Mouse (Mus musculus): Measurements from ENCODE around the gene Mcm10. TPM values are rescaled to one million over a fixed set of nuclear protein-coding genes. Genes with fewer than 3 reads are reported as not detected.

Mcm10 gene
- polyA plus RNA-seq, 1 experiment = 4.8 TPM

GRCm38 (mm10) chr2:5033546-5034420, 21.2 kb upstream of the Mcm10 start:
- H3K4me1 ChIP-seq (ENCODE audit: control insufficient read depth, insufficient read depth, insufficient read length) = peaks cover 2% of the 10 kb centered on the region; the same call in 1 of the 2 replicates
- no peaks in the 10 kb centered on the region for H3K27me3 ChIP-seq (ENCODE audit: control insufficient read depth, insufficient read depth, low read length)
- H3K36me3 ChIP-seq (ENCODE audit: control insufficient read depth, insufficient read depth, low read length) = no peaks in the 10 kb centered on the region
- no peak overlapping the region for H3K4me3 ChIP-seq (ENCODE audit: extremely low read depth, insufficient read depth, insufficient read length)
- 63% methylated on average over 15 of the region's 15 CpGs for WGBS
- no peak for TF ChIP-seq POLR2A (IDR thresholded peaks at IDR 0.05; ENCODE audit: low read depth, low read length)
- no peak for TF ChIP-seq CTCF (IDR thresholded peaks at IDR 0.05; ENCODE audit: extremely low read depth, insufficient read depth, insufficient read length, insufficient replicate concordance)
- DNase-seq (ENCODE audit: low read depth in 1 of 2, low spot score in 2 of 2) = no peak
- H3K27ac ChIP-seq (ENCODE audit: insufficient read depth, low read length) = no peak overlapping the region

- Histone ChIP-seq H3K36me3 (ENCODE audit: control insufficient read depth, insufficient read depth, low read length) (peaks cover 2% of the 10 kb centered on the region; the same call in 1 of the 2 replicates), H3K4me1 (ENCODE audit: control insufficient read depth, insufficient read depth, insufficient read length) (peaks cover 2% of the 10 kb centered on the region; the same call in 1 of the 2 replicates), H3K27me3 (ENCODE audit: control insufficient read depth, insufficient read depth, low read length) (no peaks in the 10 kb centered on the region), H3K27ac (ENCODE audit: insufficient read depth, low read length) (no peak overlapping the region), H3K4me3 (ENCODE audit: extremely low read depth, insufficient read depth, insufficient read length) (no peak overlapping the region)
- no peak for DNase-seq (ENCODE audit: low read depth in 1 of 2, low spot score in 2 of 2)
- TF ChIP-seq CTCF (IDR thresholded peaks at IDR 0.05; ENCODE audit: extremely low read depth, insufficient read depth, insufficient read length, insufficient replicate concordance) = no peak
- no peak for TF ChIP-seq POLR2A (IDR thresholded peaks at IDR 0.05; ENCODE audit: low read depth, low read length)
- 90% methylated on average over 5 of the region's 5 CpGs for WGBS
Observed at GRCm38 (mm10) chr2:5032665-5033064, 20.1 kb upstream of the Mcm10 start.

- DNase-seq (ENCODE audit: low read depth in 1 of 2, low spot score in 2 of 2) = no peak
- WGBS = 90% methylated on average over 7 of the region's 7 CpGs
- no peak for TF ChIP-seq POLR2A (IDR thresholded peaks at IDR 0.05; ENCODE audit: low read depth, low read length)
- TF ChIP-seq CTCF (IDR thresholded peaks at IDR 0.05; ENCODE audit: extremely low read depth, insufficient read depth, insufficient read length, insufficient replicate concordance) = no peak
- Histone ChIP-seq H3K27me3 (ENCODE audit: control insufficient read depth, insufficient read depth, low read length) (no peaks in the 10 kb centered on the region), H3K27ac (ENCODE audit: insufficient read depth, low read length) (no peak overlapping the region), H3K4me3 (ENCODE audit: extremely low read depth, insufficient read depth, insufficient read length) (no peak overlapping the region), H3K36me3 (ENCODE audit: control insufficient read depth, insufficient read depth, low read length) (peaks cover 3% of the 10 kb centered on the region; the same call in 1 of the 2 replicates), H3K4me1 (ENCODE audit: control insufficient read depth, insufficient read depth, insufficient read length) (peaks cover 2% of the 10 kb centered on the region; the same call in 1 of the 2 replicates)
Observed at GRCm38 (mm10) chr2:5031215-5031614, 18.6 kb upstream of the Mcm10 start.

GRCm38 (mm10) chr2:5029808-5030207, 17.2 kb upstream of the Mcm10 start:
- Histone ChIP-seq H3K4me1 (ENCODE audit: control insufficient read depth, insufficient read depth, insufficient read length) (peaks cover 2% of the 10 kb centered on the region; the same call in 1 of the 2 replicates), H3K27me3 (ENCODE audit: control insufficient read depth, insufficient read depth, low read length) (no peaks in the 10 kb centered on the region), H3K27ac (ENCODE audit: insufficient read depth, low read length) (no peak overlapping the region), H3K36me3 (ENCODE audit: control insufficient read depth, insufficient read depth, low read length) (peaks cover 3% of the 10 kb centered on the region; the same call in 1 of the 2 replicates), H3K4me3 (ENCODE audit: extremely low read depth, insufficient read depth, insufficient read length) (no peak overlapping the region)
- TF ChIP-seq POLR2A (IDR thresholded peaks at IDR 0.05; ENCODE audit: low read depth, low read length) (no peak), CTCF (IDR thresholded peaks at IDR 0.05; ENCODE audit: extremely low read depth, insufficient read depth, insufficient read length, insufficient replicate concordance) (no peak)
- DNase-seq (ENCODE audit: low read depth in 1 of 2, low spot score in 2 of 2) = no peak
- WGBS = 93% methylated on average over 4 of the region's 4 CpGs

- H3K4me1 ChIP-seq (ENCODE audit: control insufficient read depth, insufficient read depth, insufficient read length) = no peaks in the 10 kb centered on the region
- H3K36me3 ChIP-seq (ENCODE audit: control insufficient read depth, insufficient read depth, low read length) = peaks cover 3% of the 10 kb centered on the region; the same call in 1 of the 2 replicates
- H3K27ac ChIP-seq (ENCODE audit: insufficient read depth, low read length) = no peak overlapping the region
Observed at GRCm38 (mm10) chr2:5028047-5028446, 15.5 kb upstream of the Mcm10 start.

GRCm38 (mm10) chr2:5027057-5027456, 14.5 kb upstream of the Mcm10 start:
- 91% methylated on average over 6 of the region's 6 CpGs for WGBS
- Histone ChIP-seq H3K4me1 (ENCODE audit: control insufficient read depth, insufficient read depth, insufficient read length) (no peaks in the 10 kb centered on the region), H3K4me3 (ENCODE audit: extremely low read depth, insufficient read depth, insufficient read length) (no peak overlapping the region), H3K27me3 (ENCODE audit: control insufficient read depth, insufficient read depth, low read length) (no peaks in the 10 kb centered on the region), H3K27ac (ENCODE audit: insufficient read depth, low read length) (no peak overlapping the region), H3K36me3 (ENCODE audit: control insufficient read depth, insufficient read depth, low read length) (peaks cover 3% of the 10 kb centered on the region; the same call in 1 of the 2 replicates)
- DNase-seq (ENCODE audit: low read depth in 1 of 2, low spot score in 2 of 2) = no peak
- TF ChIP-seq POLR2A (IDR thresholded peaks at IDR 0.05; ENCODE audit: low read depth, low read length) (no peak), CTCF (IDR thresholded peaks at IDR 0.05; ENCODE audit: extremely low read depth, insufficient read depth, insufficient read length, insufficient replicate concordance) (no peak)

More at GRCm38 (mm10) chr2:5028047-5028446, 15.5 kb upstream of the Mcm10 start:
- Histone ChIP-seq H3K27me3 (ENCODE audit: control insufficient read depth, insufficient read depth, low read length) (no peaks in the 10 kb centered on the region), H3K4me3 (ENCODE audit: extremely low read depth, insufficient read depth, insufficient read length) (no peak overlapping the region)
- TF ChIP-seq POLR2A (IDR thresholded peaks at IDR 0.05; ENCODE audit: low read depth, low read length) = no peak
- no peak for TF ChIP-seq CTCF (IDR thresholded peaks at IDR 0.05; ENCODE audit: extremely low read depth, insufficient read depth, insufficient read length, insufficient replicate concordance)
- no peak for DNase-seq (ENCODE audit: low read depth in 1 of 2, low spot score in 2 of 2)
- WGBS = 93% methylated on average over 7 of the region's 7 CpGs

All from spleen, adult 2 months (tissue).